Mouse (Mus musculus) stomach, postnatal 0 days (tissue): Measurements from ENCODE around the gene Sept5. TPM values are rescaled to one million over a fixed set of nuclear protein-coding genes. Genes with fewer than 3 reads are reported as not detected.

ENCODE experiments used
- ATAC-seq: fragments of 200-750 bp; cut with Nextera tagmentation; 2 replicates; pipeline ENCODE4 v1.8.0; 2017; ENCODE audit not compliant: low FRiP score, low TSS enrichment
- DNase-seq: peaks from one replicate; pipeline ENCODE4 v3.0.0-alpha.2; 2016; ENCODE audit warnings: low spot score
- H3K27ac ChIP-seq: fragments of 300-500 bp; sonication (generic); replicated peaks from 2 replicates; pipeline ENCODE4 v1.5.1; 2014; ENCODE audit warnings: mild to moderate bottlenecking, control low read depth
- H3K27me3 ChIP-seq: fragments of 300-500 bp; sonication (generic); 2 replicates; pipeline ENCODE4 v1.6.1; 2014; ENCODE audit warnings: low read length; ENCODE audit not compliant: control insufficient read depth, insufficient read depth
- H3K36me3 ChIP-seq: fragments of 300-500 bp; sonication (generic); 2 replicates; pipeline ENCODE4 v1.6.1; 2014; ENCODE audit warnings: low read length, mixed read lengths; ENCODE audit not compliant: control insufficient read depth, insufficient read depth
- H3K4me1 ChIP-seq: fragments of 300-500 bp; sonication (generic); replicated peaks from 2 replicates; pipeline ENCODE4 v1.6.1; 2014; ENCODE audit warnings: antibody characterized with exemption; ENCODE audit not compliant: control insufficient read depth, insufficient read depth
- H3K4me2 ChIP-seq: fragments of 300-500 bp; sonication (generic); replicated peaks from 2 replicates; pipeline ENCODE4 v1.6.1; 2014; ENCODE audit warnings: low read depth, mild to moderate bottlenecking, control low read depth, moderate library complexity
- H3K4me3 ChIP-seq: fragments of 300-500 bp; sonication (generic); 2 replicates; pipeline ENCODE4 v1.5.1; 2014; ENCODE audit warnings: low read depth, low read length, control low read depth
- H3K9ac ChIP-seq: fragments of 300-500 bp; sonication (generic); 2 replicates; pipeline ENCODE4 v1.6.1; 2014; ENCODE audit warnings: mild to moderate bottlenecking, low read length, control low read depth, mixed read lengths
- H3K9me3 ChIP-seq: fragments of 300-500 bp; sonication (generic); 2 replicates; pipeline ENCODE4 v1.6.1; 2016; ENCODE audit warnings: low read length; ENCODE audit not compliant: control insufficient read depth
- CTCF ChIP-seq: IDR thresholded peaks from 2 replicates; pipeline ENCODE4 v1.5.1; 2016; ENCODE audit warnings: antibody characterized with exemption, low read depth, mild to moderate bottlenecking, moderate library complexity
- EP300 ChIP-seq: optimal IDR thresholded peaks from 2 replicates; pipeline ENCODE3; 2016; ENCODE audit warnings: antibody characterized with exemption
- WGBS: fragments of 180-500 bp; shearing (Covaris S2); extraction: QIAGEN DNeasy Blood & Tissue Kit; methylation state at CpG from one replicate; pipeline ENCODE4 v1.1.7; 2014; 5-methylcytosine and 5-hydroxymethylcytosine counted together
- polyA plus RNA-seq: library from polyadenylated mRNA; unstranded; fragments of >200 nt; fragmentation: Nextera tagmentation; extraction: Ambion mirVana; gene quantifications from 2 replicates; pipeline ENCODE4 v1.2.1, GENCODE M21; 2015

Sept5 gene
- polyA plus RNA-seq, 1 experiment from 2014 or later: 38.0 TPM

DNA sequence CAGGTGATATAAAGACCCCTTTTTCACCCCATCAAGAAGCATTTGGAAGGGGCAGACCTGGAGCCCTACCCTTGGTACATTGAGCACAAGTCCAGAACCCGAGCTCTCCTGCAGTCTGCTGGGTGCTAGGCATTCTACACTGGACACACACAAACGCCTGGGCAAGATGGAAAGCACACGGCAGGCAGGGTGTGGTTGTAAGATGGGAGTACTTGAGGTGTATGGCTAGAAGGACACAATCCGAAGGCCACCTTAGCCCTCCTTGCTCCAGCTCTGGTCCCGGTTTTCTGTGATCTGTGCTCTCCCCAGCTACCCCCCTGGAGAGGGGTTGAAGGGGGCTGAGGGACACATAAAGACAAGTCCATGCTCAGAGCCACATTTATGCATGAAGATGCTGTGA, 537 bp upstream of the Sept5 start:
- DNase-seq (no peak), ATAC-seq (no peak)
- Histone ChIP-seq H3K9me3 (no peaks in the 10 kb centered on the region), H3K36me3 (no peaks in the 10 kb centered on the region), H3K27ac (no peak overlapping the region), H3K4me2 (peak overlapping the region; percentile 97), H3K4me1 (no peaks in the 10 kb centered on the region), H3K4me3 (peak overlapping the region; percentile 70; the same call in 1 of the 2 replicates), H3K9ac (no peak overlapping the region; the same call in 1 of the 2 replicates), H3K27me3 (no peaks in the 10 kb centered on the region)
- 48% methylated on average over 5 of the region's 5 CpGs for WGBS
- TF ChIP-seq EP300 (no peak), CTCF (no peak)

DNA sequence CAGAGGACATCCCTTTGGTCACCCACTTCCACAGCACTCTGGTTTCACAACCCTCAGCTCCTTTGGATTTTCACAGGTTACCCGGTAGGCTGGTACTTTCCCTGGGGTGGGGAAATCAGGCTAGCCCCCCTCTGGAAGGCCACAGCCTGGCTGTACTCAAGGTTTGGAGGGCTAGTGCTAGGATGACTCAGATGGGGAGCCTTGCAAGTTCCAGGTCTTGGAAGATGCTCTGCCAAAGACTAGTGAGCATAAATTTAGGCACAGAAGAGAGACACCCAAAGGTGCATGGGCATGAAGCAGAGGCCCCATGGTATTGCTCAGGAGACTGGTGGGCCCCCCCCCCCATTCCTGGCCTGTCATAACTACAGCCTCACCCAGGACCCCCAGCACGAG, 810 bp downstream of the Sept5 start:
- Histone ChIP-seq H3K27ac (peak overlapping the region; percentile 67), H3K4me2 (peak overlapping the region; percentile 97), H3K27me3 (0 out of 2 replicates have a peak, but pooled peaks cover 4% of the 10 kb centered on the region), H3K9ac (peak overlapping the region; percentile 73), H3K4me1 (no peaks in the 10 kb centered on the region), H3K4me3 (peak overlapping the region; percentile 70), H3K36me3 (no peaks in the 10 kb centered on the region), H3K9me3 (no peaks in the 10 kb centered on the region)
- TF ChIP-seq EP300 (no peak), CTCF (no peak)
- no peak for DNase-seq
- WGBS: 39% methylated on average over 2 of the region's 2 CpGs
- ATAC-seq: no peak

DNA sequence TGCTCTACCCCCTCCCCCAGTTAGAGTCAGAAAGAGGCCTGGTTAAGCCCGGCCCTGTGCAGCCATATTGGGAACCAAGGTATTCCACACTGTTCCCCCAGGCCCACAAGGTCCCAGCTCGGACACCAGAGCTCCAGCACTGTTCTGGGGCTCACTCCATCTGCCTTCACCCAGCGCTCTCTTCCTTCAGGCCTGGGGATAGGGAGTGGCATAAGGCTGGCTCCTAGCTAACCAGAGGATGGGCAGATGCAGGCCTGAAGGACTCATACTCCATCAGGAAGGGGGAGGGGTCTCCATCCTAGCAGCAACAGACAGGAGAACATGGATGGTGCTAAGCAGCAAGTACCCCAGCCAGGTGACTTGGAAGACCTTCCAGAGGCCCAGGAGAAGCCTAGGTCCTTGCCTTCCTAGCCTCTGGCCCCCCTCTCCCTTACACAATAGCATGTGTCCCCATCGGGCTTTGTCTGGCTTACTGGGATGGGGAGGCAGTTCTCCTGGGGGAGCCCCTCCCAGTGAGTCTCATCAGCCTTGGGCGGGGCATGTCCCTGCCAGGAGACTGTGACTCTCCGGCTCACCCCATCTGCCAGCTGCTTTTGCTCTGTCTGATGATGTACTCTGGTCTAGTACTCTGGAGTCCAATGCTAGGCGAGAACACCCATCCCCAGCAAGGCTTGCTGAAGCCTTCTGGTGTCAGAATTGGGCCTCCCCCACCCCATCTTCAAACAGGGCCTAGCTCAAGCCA, 1.4 kb downstream of the Sept5 start:
- Histone ChIP-seq H3K4me2 (peak overlapping the region; percentile 97), H3K27ac (peak overlapping the region; percentile 67; the same call in 1 of the 2 replicates), H3K4me1 (no peaks in the 10 kb centered on the region), H3K9ac (peak overlapping the region; percentile 73; the same call in 1 of the 2 replicates), H3K27me3 (0 out of 2 replicates have a peak, but pooled peaks cover 4% of the 10 kb centered on the region), H3K4me3 (peak overlapping the region; percentile 70; the same call in 1 of the 2 replicates), H3K9me3 (no peaks in the 10 kb centered on the region), H3K36me3 (no peaks in the 10 kb centered on the region; the same call in 1 of the 2 replicates)
- ATAC-seq: peak; percentile 1; the same call in 1 of the 2 replicates
- TF ChIP-seq CTCF (no peak), EP300 (no peak)
- DNase-seq: peak; percentile 14
- WGBS: 77% methylated on average over 7 of the region's 7 CpGs

DNA sequence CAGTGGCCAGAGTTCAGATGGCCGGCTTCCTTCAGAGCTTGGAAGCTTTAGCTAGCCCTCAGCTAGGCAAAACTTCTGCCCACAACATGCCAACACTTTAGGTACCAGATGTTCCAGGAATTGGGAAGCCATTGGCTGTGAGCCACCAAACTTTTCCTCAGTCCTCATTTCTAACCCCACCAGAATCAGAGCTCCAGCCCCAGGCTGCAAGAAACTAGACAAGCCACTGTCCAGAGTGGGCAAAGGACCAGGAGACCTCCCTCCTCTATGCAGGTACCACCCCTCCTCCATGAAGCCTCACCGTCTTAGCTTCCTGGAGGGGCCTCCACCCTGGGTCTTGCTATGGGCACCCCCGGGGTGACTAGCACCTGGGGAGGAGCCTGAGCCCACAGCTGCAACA, 2.6 kb downstream of the Sept5 start:
- Histone ChIP-seq H3K9ac (no peak overlapping the region), H3K4me2 (peak overlapping the region; percentile 77; the same call in 1 of the 2 replicates), H3K27ac (no peak overlapping the region), H3K36me3 (no peaks in the 10 kb centered on the region; the same call in 1 of the 2 replicates), H3K4me1 (no peaks in the 10 kb centered on the region), H3K27me3 (peaks cover 13% of the 10 kb centered on the region), H3K4me3 (no peak overlapping the region), H3K9me3 (no peaks in the 10 kb centered on the region)
- DNase-seq (peak; percentile 12), ATAC-seq (no peak)
- no peak for TF ChIP-seq EP300
- no peak for TF ChIP-seq CTCF
- 63% methylated on average over 3 of the region's 3 CpGs for WGBS

DNA sequence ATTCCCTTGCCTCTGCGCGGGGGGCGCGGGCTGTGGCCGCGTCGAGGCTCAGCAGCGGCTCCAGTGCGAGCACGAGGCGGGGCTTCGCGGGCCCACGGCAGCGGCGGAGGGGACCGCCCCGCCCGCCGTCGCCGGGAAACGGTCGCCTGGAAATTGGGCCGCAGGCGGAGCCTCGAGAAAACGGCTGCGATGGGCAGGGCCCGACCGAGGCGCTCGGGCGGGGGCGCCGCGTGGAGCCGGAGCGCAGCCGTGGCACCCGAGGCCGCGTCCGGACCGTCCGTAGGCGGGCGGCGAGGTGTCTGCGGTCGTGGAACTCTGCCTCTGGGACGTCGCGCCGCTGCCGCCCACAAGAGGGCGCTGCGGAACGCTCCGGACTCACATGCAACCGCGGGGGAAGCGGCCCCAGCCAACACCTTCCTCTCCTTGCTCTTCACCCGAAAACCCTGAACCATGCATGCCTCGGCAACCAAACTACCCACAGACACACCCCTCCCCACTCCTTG, 3.3 kb downstream of the Sept5 start, which contains the start of gene Gm49601:
Gene Gm49601, minus strand, starts transcription at position 52 of the 503 bp plus-strand sequence.
- H3K36me3 ChIP-seq: no peaks in the 10 kb centered on the region; the same call in 1 of the 2 replicates
- no peaks in the 10 kb centered on the region for H3K9me3 ChIP-seq
- TF ChIP-seq EP300: no peak
- peak; percentile 87 for TF ChIP-seq CTCF
- H3K27me3 ChIP-seq: peaks cover 20% of the 10 kb centered on the region
- H3K4me3 ChIP-seq: peak within 1 kb of the TSS; percentile 40
- H3K27ac ChIP-seq: no peak within 1 kb of the TSS
- H3K4me2 ChIP-seq: peak within 1 kb of the TSS; percentile 77
- peak within 1 kb of the TSS; percentile 41 for H3K9ac ChIP-seq
- H3K4me1 ChIP-seq: no peaks in the 10 kb centered on the region
- DNase-seq (peak; percentile 82), ATAC-seq (peak; percentile 49)
- under 1% methylated on average over 62 of the region's 65 CpGs for WGBS
